Mouse (Mus musculus): ENCODE results near the gene Fbn1.
"Not testable (repeated sequence)": the region's sequence is repeated elsewhere in the genome, so short reads cannot be mapped to it uniquely, and the experiment has no call there.

The Fbn1 gene

DNA sequence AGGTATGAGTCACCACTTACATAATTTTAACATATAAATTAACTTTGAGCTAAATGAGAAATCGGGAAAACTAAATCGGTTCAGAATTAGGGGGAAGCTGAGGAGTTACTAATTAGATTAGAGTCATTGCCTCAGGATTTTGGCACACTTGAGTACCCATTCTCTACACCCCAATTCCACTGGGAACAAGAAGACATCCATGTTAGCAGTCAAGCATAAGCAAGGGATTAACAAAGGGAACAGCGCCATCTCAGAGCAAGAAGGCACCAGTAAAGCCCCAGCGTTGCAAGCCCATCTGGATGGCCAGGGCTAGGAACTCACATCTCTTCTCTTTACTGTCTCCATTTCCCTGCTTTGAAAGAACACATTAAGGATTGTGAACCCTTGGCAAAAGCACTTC lies 222.0 kb downstream of the Fbn1 start:
- DNase-seq = no peak

DNA sequence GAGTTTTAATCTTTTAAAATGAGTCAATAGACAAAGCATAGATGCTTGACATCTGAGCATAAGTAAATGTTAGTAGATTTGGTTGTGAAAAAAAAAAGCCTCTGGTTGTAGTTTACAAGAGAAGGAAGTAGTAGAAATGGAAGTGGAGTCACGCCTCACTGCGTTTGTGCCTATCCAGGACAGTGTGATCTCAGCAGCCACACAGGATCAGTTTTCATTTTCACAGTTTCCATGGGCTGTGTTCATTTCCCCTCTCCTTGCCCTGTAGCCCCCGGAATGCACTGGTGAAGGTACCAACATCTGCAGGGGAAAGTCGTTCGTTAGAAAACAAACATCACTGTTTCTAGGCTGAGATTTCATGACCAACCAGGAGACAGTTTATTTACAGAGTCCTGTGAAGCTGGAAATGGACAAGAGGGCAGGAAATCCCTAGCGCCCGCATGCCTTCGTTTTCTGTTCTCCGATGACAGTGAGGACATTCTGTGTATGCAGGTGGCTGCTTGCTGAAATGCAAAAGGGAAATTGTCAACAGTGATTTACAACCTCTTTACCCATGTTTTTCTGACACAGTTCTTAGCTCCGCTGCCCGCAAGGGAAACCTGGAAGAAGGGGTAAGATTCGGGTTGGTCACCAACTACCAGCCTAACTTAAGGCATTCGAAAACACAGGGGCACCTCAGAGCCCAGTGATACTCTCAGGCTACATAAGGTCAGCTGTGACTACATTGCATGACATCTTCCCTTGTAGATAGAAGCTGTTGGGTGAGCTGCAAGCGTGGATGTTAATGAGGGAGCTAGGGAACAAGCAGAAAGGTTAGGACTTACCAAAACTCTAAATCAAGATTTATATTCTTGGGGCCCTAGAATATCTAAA lies 225.2 kb downstream of the Fbn1 start:
- DNase-seq = no peak

DNA sequence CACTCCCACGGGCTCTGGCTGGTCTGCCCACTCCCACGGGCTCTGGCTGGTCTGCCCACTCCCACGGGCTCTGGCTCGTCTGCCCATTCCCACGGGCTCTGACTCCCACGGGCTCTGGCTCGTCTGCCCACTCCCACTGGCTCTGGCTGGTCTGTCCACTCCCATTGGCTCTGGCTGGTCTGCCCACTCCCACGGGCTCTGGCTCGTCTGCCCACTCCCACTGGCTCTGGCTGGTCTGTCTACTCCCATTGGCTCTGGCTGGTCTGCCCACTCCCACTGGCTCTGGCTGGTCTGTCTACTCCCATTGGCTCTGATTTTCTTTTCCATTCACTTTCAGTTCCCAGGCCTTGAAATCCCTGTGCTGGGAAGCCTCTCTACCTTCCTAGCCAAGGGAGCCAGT lies 227.8 kb downstream of the Fbn1 start:
- not testable (repeated sequence) for DNase-seq

DNA sequence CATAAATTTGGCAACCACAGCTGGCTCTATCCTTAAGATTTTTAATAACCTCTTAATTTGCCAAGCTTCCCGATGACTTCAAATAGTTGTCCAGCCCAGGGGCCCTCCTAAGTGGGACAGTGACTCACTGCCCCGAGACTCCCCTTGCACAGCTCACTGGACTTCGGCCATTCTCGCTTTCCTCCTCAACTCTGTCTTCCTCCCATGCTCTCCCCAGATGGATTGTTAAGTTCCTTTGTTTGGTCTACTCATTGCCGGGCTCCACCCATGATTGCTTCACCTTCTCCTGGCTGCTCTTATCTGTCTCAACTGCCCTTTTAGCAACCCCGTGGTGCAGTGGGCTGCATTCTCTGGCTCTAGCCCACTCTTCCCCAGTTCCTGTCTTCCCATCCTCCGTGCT lies 229.3 kb downstream of the Fbn1 start:
- no peak for DNase-seq

DNA sequence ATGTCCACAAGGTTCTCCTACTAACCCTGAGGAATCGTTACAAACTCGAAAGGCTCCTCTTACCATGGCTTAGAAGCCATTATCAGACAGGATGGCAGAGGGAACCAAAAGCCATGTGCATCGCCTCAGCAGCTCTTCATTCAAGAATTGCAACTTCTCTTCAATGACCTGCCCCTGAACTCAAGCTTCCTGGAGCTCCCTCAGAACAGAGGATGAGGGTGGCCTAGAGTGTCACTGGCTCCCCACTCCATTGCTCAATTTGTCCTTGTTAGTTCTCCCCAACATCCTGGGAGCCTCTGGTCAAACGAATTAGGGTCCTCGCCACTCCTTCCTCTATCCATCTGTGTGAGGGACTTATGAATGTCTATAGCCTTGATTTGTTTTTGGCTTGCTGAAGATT lies 231.1 kb downstream of the Fbn1 start:
- DNase-seq = no peak

DNA sequence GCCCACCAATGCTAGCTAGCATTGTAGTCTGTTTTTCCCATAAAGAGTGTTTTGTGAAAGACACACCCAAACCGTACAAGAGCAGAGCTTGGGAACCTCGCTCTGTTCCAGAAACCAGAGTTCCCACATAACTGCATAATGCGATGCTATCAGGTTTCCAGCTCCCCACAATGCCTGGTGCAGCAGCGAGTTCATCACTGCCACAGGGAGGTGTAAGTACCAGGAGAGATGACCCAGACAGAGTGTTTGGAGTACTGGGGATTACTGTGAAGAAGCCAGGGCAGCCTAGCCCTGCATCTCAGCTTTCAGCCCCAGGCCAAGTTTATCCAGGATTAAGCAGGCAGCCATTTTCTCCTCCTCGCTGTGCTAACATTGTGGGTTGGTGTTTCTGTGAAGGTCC lies 232.2 kb downstream of the Fbn1 start:
- DNase-seq = no peak

DNA sequence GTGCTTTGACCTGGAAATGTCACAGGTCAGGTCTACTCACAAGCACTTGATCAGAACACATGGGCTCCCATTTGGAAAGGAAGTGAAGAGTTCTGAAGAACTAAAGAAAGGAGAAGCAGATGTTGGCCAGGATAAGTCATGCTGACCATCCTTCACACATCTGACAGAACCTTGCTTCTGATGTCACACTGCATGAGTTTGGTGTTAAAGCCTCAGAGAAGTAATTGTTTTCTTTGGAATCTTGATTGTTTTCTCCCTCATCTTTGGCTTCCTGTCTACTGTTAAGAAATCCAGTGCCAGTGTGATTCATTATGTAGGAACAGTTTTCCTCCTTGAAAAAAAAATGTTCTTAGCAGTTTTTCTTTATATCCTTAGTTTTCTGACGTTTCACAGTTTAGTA lies 238.9 kb downstream of the Fbn1 start:
- no peak for DNase-seq

DNA sequence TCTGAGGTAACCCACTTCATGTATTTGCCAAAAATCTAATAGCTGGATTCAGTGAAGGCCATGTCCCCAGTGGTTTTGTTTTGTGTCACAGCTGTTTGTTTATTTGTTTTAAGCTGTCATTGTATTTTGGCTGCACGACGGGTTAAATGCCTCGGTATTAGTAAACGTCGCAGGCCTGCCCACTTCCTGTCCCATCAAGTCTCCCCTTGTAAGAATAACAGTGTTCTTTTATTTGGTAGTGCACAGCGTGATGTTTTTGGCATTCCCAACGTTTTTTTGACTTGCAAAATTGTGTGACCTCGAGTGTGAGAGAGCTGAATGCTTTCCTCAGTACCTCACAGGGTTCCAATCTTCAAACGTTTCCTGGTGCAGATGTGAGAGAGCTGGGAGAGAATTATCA lies 244.0 kb downstream of the Fbn1 start:
- DNase-seq = no peak

DNA sequence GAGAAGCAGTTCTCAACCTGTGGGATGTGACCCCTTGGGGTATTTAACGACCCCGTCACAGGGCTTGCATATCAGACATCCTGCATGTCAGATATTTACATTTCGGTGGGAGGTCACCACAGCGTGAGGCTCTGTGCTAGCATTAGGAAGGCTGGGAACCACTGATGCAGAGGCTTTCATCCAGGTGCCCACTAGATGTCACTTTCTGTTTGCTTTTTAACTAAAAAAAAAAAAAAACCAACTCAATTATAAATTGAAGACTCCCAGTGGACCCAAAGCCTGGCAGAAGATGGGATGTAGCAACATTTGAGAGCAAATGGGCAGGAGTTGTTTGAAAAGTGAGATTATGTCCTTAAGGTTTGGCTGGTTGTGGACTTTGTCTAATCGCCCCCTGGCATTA lies 244.7 kb downstream of the Fbn1 start:
- DNase-seq = no peak

DNA sequence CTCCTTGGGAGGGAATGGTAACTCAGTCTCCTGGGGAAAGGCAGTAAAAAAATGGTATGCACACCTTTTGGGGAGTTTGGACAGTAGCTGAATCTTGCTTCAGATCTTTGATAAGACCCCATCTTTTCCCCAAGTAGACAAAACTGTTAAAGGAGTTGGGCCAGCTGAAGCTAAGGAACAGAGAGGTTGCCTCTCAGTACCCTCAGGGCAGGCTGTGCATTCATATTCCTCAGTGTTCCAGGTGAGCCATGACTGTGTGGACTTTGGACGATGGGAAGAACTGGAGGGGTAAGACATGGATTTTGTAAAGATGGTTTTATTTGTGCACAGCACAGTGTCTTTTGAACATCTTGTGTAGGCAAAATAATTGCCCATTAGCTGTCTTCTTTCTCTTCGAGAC lies 247.5 kb downstream of the Fbn1 start:
- no peak for DNase-seq

DNA sequence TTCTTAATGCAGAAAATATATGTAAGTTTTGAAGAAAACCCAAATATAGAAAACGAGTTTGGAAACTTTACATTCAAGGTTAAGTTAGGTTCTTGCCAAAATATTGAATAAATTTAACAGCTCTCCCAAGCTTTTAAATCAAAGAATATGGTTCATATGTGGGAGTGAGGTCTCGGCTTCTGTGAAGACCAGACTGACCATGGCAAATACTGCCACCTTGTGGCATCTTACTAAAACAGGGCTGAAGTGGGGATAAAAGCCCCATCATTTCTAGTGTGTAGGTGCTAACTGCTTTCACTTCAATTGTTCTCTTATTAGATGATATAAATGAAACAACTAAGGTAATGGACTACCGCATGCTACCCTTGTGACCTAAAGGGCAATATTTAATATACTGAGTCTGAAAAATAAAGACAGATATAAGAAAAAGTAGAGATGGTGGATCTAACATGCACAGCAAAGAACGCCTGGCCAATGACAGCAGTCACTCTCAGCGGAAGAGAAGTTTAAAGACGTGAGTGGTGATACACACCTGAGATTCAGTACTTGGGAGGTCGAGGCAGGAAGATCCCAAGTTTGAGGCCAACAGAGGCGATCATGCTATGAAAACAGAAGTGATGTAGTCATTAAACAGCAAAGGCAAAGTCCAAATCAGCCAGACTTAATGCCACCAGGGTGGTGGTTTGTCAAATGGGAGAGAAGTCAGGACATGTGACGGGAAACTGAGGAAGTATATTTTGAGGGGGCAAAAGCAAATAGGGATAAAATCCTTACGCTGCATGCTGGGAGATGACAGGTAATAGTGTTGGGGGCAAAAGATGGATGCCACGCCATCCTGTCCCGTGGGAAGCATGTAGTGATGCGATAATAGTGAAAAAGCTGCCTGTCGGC lies 248.3 kb downstream of the Fbn1 start:
- DNase-seq = peak; percentile 14 to 25

DNA sequence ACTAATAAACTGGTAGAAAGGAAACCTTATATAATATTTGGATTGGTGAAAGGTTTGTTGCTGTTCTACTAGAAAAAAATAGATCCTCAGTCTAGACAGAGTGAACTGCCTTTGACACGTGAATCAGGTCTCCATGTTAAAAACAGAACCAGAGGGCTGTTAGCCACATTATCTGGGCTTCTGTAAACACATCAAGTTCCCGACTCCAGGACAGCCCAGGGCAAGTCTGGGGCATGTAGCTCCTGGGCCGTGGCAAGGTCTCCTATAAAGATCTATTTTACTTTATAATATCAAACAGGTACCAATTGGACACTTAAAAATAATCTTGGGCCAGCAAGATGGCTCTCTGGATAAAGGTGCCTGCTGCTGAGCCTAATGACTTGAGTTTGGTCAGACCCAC lies 251.9 kb downstream of the Fbn1 start:
- DNase-seq = no peak

DNA sequence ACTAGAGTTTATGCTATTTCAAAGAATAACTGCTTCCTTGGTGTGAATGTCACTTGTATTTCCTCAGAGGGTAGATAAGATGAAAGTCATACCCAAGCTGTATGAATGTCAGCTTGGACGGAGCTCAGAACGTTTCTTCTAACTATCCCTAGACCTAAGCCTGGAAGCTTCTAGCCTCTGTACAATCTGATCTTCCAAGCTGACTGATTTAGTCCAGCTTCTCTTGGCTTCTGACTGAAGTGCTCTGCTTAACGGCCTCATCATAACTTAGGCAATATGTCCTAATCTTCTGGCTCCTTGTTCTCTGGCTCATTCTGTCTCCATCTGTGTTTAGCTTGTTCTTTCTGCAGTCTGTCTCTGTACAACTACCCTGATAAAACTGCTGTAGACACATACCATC lies 253.2 kb downstream of the Fbn1 start:
- DNase-seq = no peak

DNA sequence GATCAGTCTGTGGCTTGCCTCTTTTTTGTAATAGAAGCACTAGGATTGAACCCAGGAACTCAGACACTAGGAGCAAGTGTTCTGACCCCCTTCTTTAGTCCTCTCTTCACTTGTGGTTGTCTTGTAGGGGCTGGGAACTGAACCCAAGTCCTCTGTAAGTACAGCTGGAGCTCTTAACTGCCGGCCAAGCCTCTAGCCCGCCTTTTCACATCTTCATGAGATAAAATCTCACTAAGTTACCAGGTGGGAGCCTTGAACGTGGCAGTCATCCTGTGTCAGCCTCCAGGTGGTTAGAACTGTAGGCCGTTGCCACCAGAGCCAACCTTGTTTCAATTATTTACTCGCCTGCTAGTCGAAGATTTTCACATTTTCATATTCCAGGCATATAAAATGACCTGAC lies 254.1 kb downstream of the Fbn1 start:
- DNase-seq = no peak

DNA sequence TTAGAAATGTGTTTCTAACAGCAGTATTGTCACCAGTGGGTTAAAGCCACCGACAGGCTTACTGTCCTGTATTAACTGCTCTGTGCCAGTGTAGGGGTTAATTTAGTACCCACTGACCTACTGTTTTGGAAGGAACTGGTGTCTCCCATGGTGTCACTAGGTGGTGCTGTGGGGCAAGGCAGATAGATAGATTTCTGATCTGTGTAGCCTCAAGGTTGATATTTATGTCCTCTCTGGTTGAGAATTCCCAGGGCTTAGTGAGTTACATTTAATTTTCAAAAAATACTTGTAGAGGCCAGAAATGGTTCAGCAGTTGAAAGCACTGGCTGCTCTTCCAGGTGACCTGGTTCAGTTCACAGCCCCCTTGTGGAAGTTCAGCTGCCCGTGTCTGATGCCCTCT lies 255.5 kb downstream of the Fbn1 start:
- DNase-seq = peak; percentile 59 to 63

DNA sequence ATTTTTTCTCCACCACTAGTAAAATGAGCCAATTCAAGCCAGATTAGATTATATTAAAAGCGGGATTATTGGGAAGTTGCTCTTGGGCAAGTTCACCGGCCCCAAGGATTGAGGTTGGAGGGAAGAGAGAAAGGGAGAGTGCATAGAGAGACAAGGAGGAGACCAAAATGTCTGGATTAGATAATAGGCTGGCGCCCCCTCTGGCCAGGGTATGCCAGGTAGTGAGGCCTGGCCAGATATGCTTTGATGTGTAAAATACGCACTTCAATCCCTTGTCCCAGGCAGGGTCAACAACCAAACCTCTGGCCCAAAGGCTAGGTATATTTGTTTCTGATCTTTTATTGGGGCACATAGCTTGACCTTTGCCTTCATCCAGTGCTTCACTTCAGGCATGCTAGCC lies 256.0 kb downstream of the Fbn1 start:
- no peak for DNase-seq
